Mouse (Mus musculus): ENCODE results near the gene Otud7a. TPM values are rescaled to one million over a fixed set of nuclear protein-coding genes. Genes with fewer than 3 reads are reported as not detected.

Otud7a gene
- total and polyA plus RNA-seq, 2 experiments from 2014 or later = 3.8 to 21.6 TPM

GRCm38 (mm10) chr7:63759606-63760005 lies 315.1 kb downstream of the Otud7a start:
- Histone ChIP-seq H3K4me2 (ENCODE audit: low read depth) (no peak overlapping the region), H3K27ac (ENCODE audit: low read depth, low read length) (no peak overlapping the region), H3K36me3 (ENCODE audit: insufficient read depth) (no peaks in the 10 kb centered on the region), H3K9me3 (ENCODE audit: low read length) (no peaks in the 10 kb centered on the region), H3K27me3 (ENCODE audit: insufficient read depth, low read length) (peaks cover 36% of the 10 kb centered on the region), H3K4me3 (ENCODE audit: low read depth, low read length) (no peak overlapping the region), H3K9ac (no peak overlapping the region), H3K4me1 (ENCODE audit: insufficient read depth) (peaks cover under 1% of the 10 kb centered on the region; the same call in 1 of the 2 replicates)
- TF ChIP-seq CTCF (IDR thresholded peaks at IDR 0.05; ENCODE audit: low read depth) = no peak
- DNase-seq (no peak), ATAC-seq (no peak)
- WGBS = 27% methylated on average over 5 of the region's 5 CpGs

GRCm38 (mm10) chr7:63762529-63762928 lies 318.0 kb downstream of the Otud7a start:
- ATAC-seq = no peak

DNA sequence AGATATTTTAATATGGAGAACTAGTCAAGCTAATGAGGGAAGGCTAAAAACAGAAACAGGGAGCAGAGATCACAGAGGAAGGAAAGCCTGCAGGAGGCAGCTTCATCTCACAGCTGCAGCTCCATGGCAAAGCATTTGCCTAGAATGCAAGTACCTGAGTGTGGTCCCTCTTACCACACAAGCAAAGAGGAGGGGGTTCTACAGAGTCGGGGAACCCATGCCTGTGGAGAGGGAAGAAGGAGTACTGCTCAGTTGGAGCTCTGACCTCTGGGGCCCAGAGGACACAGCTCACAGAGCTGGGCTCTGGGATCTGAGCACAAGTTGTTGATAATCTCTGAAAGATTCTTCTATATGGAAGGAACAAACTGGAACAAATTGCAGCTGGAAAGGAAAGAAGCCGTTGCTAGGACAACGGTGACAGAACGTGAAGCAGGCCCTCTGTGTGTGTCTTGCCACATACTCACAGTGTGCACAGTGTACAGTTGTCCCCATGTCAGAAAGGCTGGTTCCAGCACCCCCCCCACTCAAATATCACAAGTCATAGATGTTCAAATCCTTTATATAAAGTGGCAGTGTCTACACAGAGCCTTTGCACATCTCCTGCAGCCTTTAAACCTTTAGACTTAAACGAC lies 324.0 kb downstream of the Otud7a start:
- peak; percentile 51 for DNase-seq
- H3K27ac ChIP-seq (ENCODE audit: low read depth, low read length) = peak overlapping the region; percentile 47
- H3K9ac ChIP-seq = no peak overlapping the region
- no peak overlapping the region for H3K4me3 ChIP-seq (ENCODE audit: low read depth, low read length)
- peaks cover 11% of the 10 kb centered on the region; the same call in 1 of the 2 replicates for H3K4me1 ChIP-seq (ENCODE audit: insufficient read depth)
- H3K27me3 ChIP-seq (ENCODE audit: insufficient read depth, low read length) = no peaks in the 10 kb centered on the region
- ATAC-seq = peak; percentile 90
- H3K9me3 ChIP-seq (ENCODE audit: low read length) = no peaks in the 10 kb centered on the region
- H3K36me3 ChIP-seq (ENCODE audit: insufficient read depth) = no peaks in the 10 kb centered on the region
- WGBS = 50% methylated on average over 5 of the region's 5 CpGs
- H3K4me2 ChIP-seq (ENCODE audit: low read depth) = no peak overlapping the region
- no peak for TF ChIP-seq CTCF (IDR thresholded peaks at IDR 0.05; ENCODE audit: low read depth)

More at GRCm38 (mm10) chr7:63762529-63762928, 318.0 kb downstream of the Otud7a start:
- peaks cover 19% of the 10 kb centered on the region for H3K27me3 ChIP-seq (ENCODE audit: insufficient read depth, low read length)
- H3K9ac ChIP-seq = no peak overlapping the region
- H3K27ac ChIP-seq (ENCODE audit: low read depth, low read length) = no peak overlapping the region
- WGBS = 80% methylated on average over 3 of the region's 3 CpGs
- no peak for DNase-seq
- H3K4me2 ChIP-seq (ENCODE audit: low read depth) = no peak overlapping the region
- no peaks in the 10 kb centered on the region for H3K9me3 ChIP-seq (ENCODE audit: low read length)
- no peak overlapping the region for H3K4me3 ChIP-seq (ENCODE audit: low read depth, low read length)
- no peak for TF ChIP-seq CTCF (IDR thresholded peaks at IDR 0.05; ENCODE audit: low read depth)
- H3K4me1 ChIP-seq (ENCODE audit: insufficient read depth) = no peaks in the 10 kb centered on the region
- no peaks in the 10 kb centered on the region for H3K36me3 ChIP-seq (ENCODE audit: insufficient read depth)

DNA sequence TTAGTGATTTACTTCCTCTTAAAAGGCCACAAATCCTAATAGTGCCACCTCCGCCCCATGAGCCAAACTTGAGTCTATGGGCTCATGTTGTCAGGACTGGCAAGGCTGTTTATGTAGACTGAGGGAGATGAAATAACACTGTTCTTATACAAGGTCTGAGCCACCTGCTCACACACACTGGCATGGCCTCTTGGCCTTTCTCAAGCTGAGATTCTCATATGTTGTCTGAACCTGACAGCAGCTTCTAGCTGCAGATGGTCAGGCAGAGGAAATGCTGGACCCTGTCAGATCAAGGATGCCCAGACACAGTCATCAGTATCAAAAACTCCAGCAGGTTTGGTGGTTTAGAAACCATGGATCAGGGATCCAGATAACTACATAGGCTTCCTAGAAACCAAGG lies 328.7 kb downstream of the Otud7a start:
- DNase-seq = no peak
- Histone ChIP-seq H3K9ac (no peak overlapping the region), H3K4me3 (ENCODE audit: low read depth, low read length) (no peak overlapping the region), H3K9me3 (ENCODE audit: low read length) (no peaks in the 10 kb centered on the region), H3K27ac (ENCODE audit: low read depth, low read length) (no peak overlapping the region), H3K4me2 (ENCODE audit: low read depth) (no peak overlapping the region), H3K27me3 (ENCODE audit: insufficient read depth, low read length) (no peaks in the 10 kb centered on the region), H3K4me1 (ENCODE audit: insufficient read depth) (peaks cover 9% of the 10 kb centered on the region; the same call in 1 of the 2 replicates), H3K36me3 (ENCODE audit: insufficient read depth) (no peaks in the 10 kb centered on the region)
- no peak for TF ChIP-seq CTCF (IDR thresholded peaks at IDR 0.05; ENCODE audit: low read depth)
- ATAC-seq = no peak
- WGBS = 100% methylated on average over 1 of the region's 1 CpGs

DNA sequence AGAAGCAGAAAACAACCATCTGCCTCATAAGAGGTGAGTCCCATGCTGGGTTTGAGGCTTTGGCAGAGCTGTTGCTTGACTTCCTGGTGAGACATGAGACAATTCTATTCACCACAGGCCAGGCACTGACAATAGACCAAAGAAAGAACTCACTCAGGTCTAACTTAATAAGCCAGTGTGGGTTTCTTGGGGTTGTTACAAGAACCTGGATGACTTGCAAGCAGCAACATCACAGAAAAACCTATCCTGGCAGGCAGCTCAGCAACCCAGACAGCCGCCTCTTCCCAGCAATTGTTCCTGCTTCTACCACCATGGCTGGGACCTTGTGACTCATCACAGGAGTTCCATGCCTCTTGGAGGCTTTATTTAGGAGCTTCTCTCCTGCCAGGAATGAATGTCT lies 329.7 kb downstream of the Otud7a start:
- ATAC-seq (no peak), DNase-seq (no peak)
- H3K4me1 ChIP-seq (ENCODE audit: insufficient read depth) = peaks cover 1% of the 10 kb centered on the region; the same call in 1 of the 2 replicates
- no peak for TF ChIP-seq CTCF (IDR thresholded peaks at IDR 0.05; ENCODE audit: low read depth)
- H3K9me3 ChIP-seq (ENCODE audit: low read length) = no peaks in the 10 kb centered on the region
- no peak overlapping the region for H3K4me3 ChIP-seq (ENCODE audit: low read depth, low read length)
- H3K9ac ChIP-seq = no peak overlapping the region
- no peaks in the 10 kb centered on the region for H3K27me3 ChIP-seq (ENCODE audit: insufficient read depth, low read length)
- WGBS = 18% methylated on average over 1 of the region's 1 CpGs
- no peak overlapping the region for H3K27ac ChIP-seq (ENCODE audit: low read depth, low read length)
- H3K4me2 ChIP-seq (ENCODE audit: low read depth) = no peak overlapping the region
- H3K36me3 ChIP-seq (ENCODE audit: insufficient read depth) = no peaks in the 10 kb centered on the region

- Histone ChIP-seq H3K4me2 (ENCODE audit: low read depth) (no peak overlapping the region), H3K27me3 (ENCODE audit: insufficient read depth, low read length) (no peaks in the 10 kb centered on the region), H3K9ac (no peak overlapping the region), H3K4me1 (ENCODE audit: insufficient read depth) (no peaks in the 10 kb centered on the region), H3K27ac (ENCODE audit: low read depth, low read length) (no peak overlapping the region), H3K9me3 (ENCODE audit: low read length) (no peaks in the 10 kb centered on the region), H3K36me3 (ENCODE audit: insufficient read depth) (no peaks in the 10 kb centered on the region), H3K4me3 (ENCODE audit: low read depth, low read length) (no peak overlapping the region)
- no peak for ATAC-seq
- no peak for TF ChIP-seq CTCF (IDR thresholded peaks at IDR 0.05; ENCODE audit: low read depth)
- WGBS = 89% methylated on average over 4 of the region's 4 CpGs
- no peak for DNase-seq
Observed at GRCm38 (mm10) chr7:63777328-63777727, 332.8 kb downstream of the Otud7a start.

- DNase-seq (no peak), ATAC-seq (no peak)
- no peak overlapping the region for H3K27ac ChIP-seq (ENCODE audit: low read depth, low read length)
- 94% methylated on average over 3 of the region's 3 CpGs for WGBS
- H3K9ac ChIP-seq = no peak overlapping the region
- TF ChIP-seq CTCF (IDR thresholded peaks at IDR 0.05; ENCODE audit: low read depth) = no peak
- no peak overlapping the region for H3K4me2 ChIP-seq (ENCODE audit: low read depth)
- H3K9me3 ChIP-seq (ENCODE audit: low read length) = no peaks in the 10 kb centered on the region
- H3K36me3 ChIP-seq (ENCODE audit: insufficient read depth) = no peaks in the 10 kb centered on the region
- no peak overlapping the region for H3K4me3 ChIP-seq (ENCODE audit: low read depth, low read length)
- H3K27me3 ChIP-seq (ENCODE audit: insufficient read depth, low read length) = no peaks in the 10 kb centered on the region
- H3K4me1 ChIP-seq (ENCODE audit: insufficient read depth) = no peaks in the 10 kb centered on the region
Observed at GRCm38 (mm10) chr7:63780821-63781220, 336.3 kb downstream of the Otud7a start.

Measured in forebrain, postnatal 0 days (tissue).